Mouse (Mus musculus) embryonic facial prominence, embryonic 15.5 days (tissue): Measurements from ENCODE around the gene Olfr552. TPM values are rescaled to one million over a fixed set of nuclear protein-coding genes. Genes with fewer than 3 reads are reported as not detected.

ENCODE experiments used
- ATAC-seq: fragments of 200-750 bp; cut with Nextera tagmentation; 2 replicates; pipeline ENCODE4 v1.8.0; 2017; ENCODE audit warnings: low read depth, moderate TSS enrichment; ENCODE audit not compliant: insufficient number of reproducible peaks, low FRiP score, low TSS enrichment
- H3K27ac ChIP-seq: fragments of 300-500 bp; sonication (generic); replicated peaks from 2 replicates; pipeline ENCODE4 v1.5.1; 2015; ENCODE audit warnings: mild to moderate bottlenecking, inconsistent platforms
- H3K27me3 ChIP-seq: fragments of 300-500 bp; sonication (generic); 2 replicates; pipeline ENCODE4 v1.6.1; 2015; ENCODE audit warnings: inconsistent platforms
- H3K36me3 ChIP-seq: fragments of 300-500 bp; sonication (generic); 2 replicates; pipeline ENCODE4 v1.6.1; 2015; ENCODE audit warnings: mild to moderate bottlenecking, inconsistent platforms
- H3K4me1 ChIP-seq: fragments of 300-500 bp; sonication (generic); 2 replicates; pipeline ENCODE4 v1.6.1; 2015; ENCODE audit warnings: inconsistent platforms
- H3K4me2 ChIP-seq: fragments of 300-500 bp; sonication (generic); replicated peaks from 2 replicates; pipeline ENCODE4 v1.6.1; 2015; ENCODE audit warnings: mild to moderate bottlenecking, inconsistent platforms
- H3K4me3 ChIP-seq: fragments of 300-500 bp; sonication (generic); replicated peaks from 2 replicates; pipeline ENCODE4 v1.5.1; 2015; ENCODE audit warnings: mild to moderate bottlenecking, inconsistent platforms
- H3K9ac ChIP-seq: fragments of 300-500 bp; sonication (generic); 2 replicates; pipeline ENCODE4 v1.6.1; 2015; ENCODE audit warnings: inconsistent platforms
- H3K9me3 ChIP-seq: fragments of 300-500 bp; sonication (generic); replicated peaks from 2 replicates; pipeline ENCODE4 v1.6.1; 2016; ENCODE audit warnings: inconsistent platforms
- WGBS: fragments of 180-500 bp; shearing (Covaris S2); methylation state at CpG from one replicate; pipeline ENCODE4 v1.1.7; 2015; 5-methylcytosine and 5-hydroxymethylcytosine counted together
- polyA plus RNA-seq: library from polyadenylated mRNA; unstranded; fragments of >200 nt; fragmentation: Nextera tagmentation; extraction: Ambion mirVana; gene quantifications from 2 replicates; pipeline ENCODE4 v1.2.1, GENCODE M21; 2015

Gene Olfr552
- 0.12 and 0.15 TPM in 2 replicates for polyA plus RNA-seq

DNA sequence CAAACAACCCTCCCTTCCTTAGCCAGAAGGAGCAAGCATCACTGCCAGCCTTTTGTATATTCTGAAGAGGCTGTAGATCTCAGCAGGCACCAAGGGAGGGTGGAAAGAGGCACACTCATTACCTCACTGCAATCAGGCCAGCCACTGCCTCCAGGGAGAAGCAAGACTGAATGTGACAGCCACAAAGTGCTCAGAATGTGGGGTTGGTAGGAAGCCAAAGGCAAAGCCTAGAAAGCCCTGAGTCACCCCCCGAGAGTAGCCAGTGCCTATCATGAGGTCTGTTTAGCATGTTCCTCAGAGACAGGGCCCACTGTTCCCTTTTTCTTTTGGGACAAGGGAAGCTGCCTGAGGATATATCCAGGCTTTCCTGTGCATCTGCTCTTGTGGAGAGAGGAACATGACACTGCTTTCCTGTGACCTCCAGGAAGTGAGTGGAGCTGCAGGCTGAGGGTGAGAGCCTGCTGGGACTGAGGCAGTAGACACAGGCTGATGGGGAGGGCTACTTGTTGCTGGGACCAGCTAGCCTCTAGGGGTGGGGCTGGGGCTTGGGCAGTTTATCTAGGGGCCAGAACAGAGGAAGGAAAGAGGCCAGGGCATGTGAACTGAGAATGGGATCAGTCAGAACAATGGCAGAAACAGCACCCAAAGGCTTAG is at the start of gene Olfr552:
TSS of gene Olfr552 (plus strand) at position 393 of the 654 bp plus-strand sequence.
- no peaks in the 10 kb centered on the region for H3K4me1 ChIP-seq
- H3K9ac ChIP-seq, result no peak within 1 kb of the TSS
- WGBS, result 39% methylated on average over 1 of the region's 1 CpGs
- ATAC-seq, result no peak
- H3K27ac ChIP-seq, result no peak within 1 kb of the TSS
- no peaks in the 10 kb centered on the region for H3K36me3 ChIP-seq
- no peak within 1 kb of the TSS for H3K4me3 ChIP-seq
- no peaks in the 10 kb centered on the region for H3K9me3 ChIP-seq
- no peak within 1 kb of the TSS for H3K4me2 ChIP-seq
- H3K27me3 ChIP-seq, result no peaks in the 10 kb centered on the region

DNA sequence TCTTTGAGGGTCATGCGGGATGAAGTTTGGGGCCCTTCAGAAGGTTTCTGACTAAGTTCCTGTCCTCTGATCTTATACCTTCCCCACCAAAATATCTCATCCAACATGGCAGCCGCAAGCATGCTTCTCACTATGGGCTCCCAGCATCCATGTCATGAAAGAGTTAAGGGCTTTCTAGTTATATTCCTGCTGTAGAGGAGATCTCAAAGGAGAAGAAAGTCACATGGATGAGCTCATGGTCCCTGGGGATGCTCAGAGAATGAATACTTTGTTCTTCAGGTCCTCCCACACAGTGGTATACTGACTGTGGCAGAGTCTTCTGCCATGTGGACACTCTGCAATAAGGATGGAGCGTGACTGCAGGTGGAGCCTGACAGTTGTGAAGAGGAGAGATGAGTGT is 48.0 kb upstream of the Olfr552 start, which contains the start of gene Olfr549:
TSS of gene Olfr549 (plus strand) at position 301 of the 400 bp plus-strand sequence.
- 88% methylated on average over 3 of the region's 3 CpGs for WGBS
- Histone ChIP-seq H3K36me3 (no peaks in the 10 kb centered on the region), H3K4me2 (no peak within 1 kb of the TSS), H3K4me3 (no peak within 1 kb of the TSS), H3K27me3 (no peaks in the 10 kb centered on the region), H3K9ac (no peak within 1 kb of the TSS), H3K4me1 (no peaks in the 10 kb centered on the region), H3K9me3 (no peaks in the 10 kb centered on the region), H3K27ac (no peak within 1 kb of the TSS)
- no peak for ATAC-seq

DNA sequence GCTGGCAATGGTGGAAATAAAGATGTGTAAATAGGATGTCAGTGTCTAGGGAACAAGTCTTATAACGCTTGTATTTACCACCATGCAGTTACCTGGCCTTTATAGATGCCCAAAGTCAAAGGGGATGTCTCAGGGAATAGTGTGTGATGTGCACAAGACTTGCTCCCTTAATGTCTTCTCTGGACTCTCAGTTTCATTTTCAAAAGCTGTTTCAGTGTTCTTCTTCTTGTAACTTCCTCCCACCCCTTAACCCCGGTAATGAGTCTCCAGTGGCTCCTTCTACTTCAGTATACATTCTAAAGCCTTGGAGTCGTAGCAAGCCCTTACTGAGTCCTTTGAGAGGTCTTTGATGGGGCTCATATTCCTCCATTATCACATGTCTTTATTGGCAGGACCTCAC is 44.3 kb upstream of the Olfr552 start:
- Histone ChIP-seq H3K4me2 (no peak overlapping the region), H3K9ac (no peak overlapping the region), H3K4me3 (no peak overlapping the region), H3K9me3 (no peaks in the 10 kb centered on the region), H3K36me3 (no peaks in the 10 kb centered on the region), H3K27ac (no peak overlapping the region), H3K27me3 (no peaks in the 10 kb centered on the region), H3K4me1 (no peaks in the 10 kb centered on the region)
- ATAC-seq, result no peak
- WGBS, result 76% methylated on average over 3 of the region's 3 CpGs

- peak; percentile 82 for ATAC-seq
- Histone ChIP-seq H3K36me3 (no peaks in the 10 kb centered on the region), H3K4me3 (peak within 1 kb of the TSS; percentile 53), H3K4me2 (peak within 1 kb of the TSS; percentile 52), H3K9ac (peak within 1 kb of the TSS; percentile 28), H3K27me3 (no peaks in the 10 kb centered on the region), H3K4me1 (no peaks in the 10 kb centered on the region), H3K9me3 (no peaks in the 10 kb centered on the region), H3K27ac (no peak within 1 kb of the TSS)
- 17% methylated on average over 10 of the region's 10 CpGs for WGBS
These were observed 32.3 kb upstream of the Olfr552 start, which contains the start of gene Trim21 for GRCm38 (mm10) chr7:102564999-102565997. Gene Trim21, minus strand, starts transcription at chr7:102565486.

- ATAC-seq, result no peak
- H3K9ac ChIP-seq, result no peak overlapping the region
- H3K27ac ChIP-seq, result no peak overlapping the region
- H3K27me3 ChIP-seq, result no peaks in the 10 kb centered on the region
- H3K4me1 ChIP-seq, result no peaks in the 10 kb centered on the region
- H3K9me3 ChIP-seq, result no peaks in the 10 kb centered on the region
- no peak overlapping the region for H3K4me3 ChIP-seq
- no peak overlapping the region for H3K4me2 ChIP-seq
- H3K36me3 ChIP-seq, result no peaks in the 10 kb centered on the region
- 91% methylated on average over 4 of the region's 4 CpGs for WGBS
These were observed 31.4 kb upstream of the Olfr552 start for GRCm38 (mm10) chr7:102566219-102566618.

- no peaks in the 10 kb centered on the region for H3K36me3 ChIP-seq
- H3K27me3 ChIP-seq, result no peaks in the 10 kb centered on the region
- no peak within 1 kb of the TSS for H3K9ac ChIP-seq
- no peak for ATAC-seq
- WGBS, result 87% methylated on average over 8 of the region's 8 CpGs
- no peak within 1 kb of the TSS for H3K27ac ChIP-seq
- H3K9me3 ChIP-seq, result no peaks in the 10 kb centered on the region
- no peak within 1 kb of the TSS for H3K4me3 ChIP-seq
- H3K4me2 ChIP-seq, result no peak within 1 kb of the TSS
- H3K4me1 ChIP-seq, result no peaks in the 10 kb centered on the region
These were observed 26.4 kb upstream of the Olfr552 start, which contains the start of gene Olfr550 for GRCm38 (mm10) chr7:102571142-102571541. Gene Olfr550, plus strand, starts transcription at chr7:102571442.

DNA sequence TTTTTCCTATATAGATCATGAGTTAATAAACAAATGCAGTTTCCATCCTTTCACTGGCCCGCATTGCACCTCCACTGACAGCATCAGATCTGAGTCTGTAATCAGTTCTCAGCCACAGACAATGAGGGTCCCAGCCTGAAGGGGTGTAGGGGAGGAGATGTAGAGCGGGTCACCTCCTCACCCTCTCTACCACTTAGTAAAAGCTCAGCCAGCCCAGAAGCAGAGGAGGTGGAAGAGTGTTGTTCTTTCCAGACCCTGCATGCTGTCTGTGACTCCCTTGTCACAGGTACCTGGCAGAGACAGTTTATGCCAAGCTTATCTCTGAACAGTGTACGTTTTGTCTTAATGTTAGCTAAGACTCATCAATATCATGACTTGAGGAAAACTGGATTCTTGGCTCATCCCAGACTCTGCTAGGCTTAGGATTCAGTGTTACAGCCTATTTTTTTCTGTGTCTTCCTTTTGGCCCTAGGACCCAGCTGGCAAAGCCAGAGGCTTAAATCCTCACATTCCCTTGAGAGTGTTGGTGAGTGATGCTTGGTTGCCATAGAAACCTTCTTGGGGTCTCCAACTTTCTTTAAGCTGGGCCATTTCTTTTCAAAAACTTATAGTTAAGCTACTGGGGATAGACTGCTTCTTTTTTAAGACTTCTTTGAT is 24.3 kb upstream of the Olfr552 start:
- Histone ChIP-seq H3K36me3 (no peaks in the 10 kb centered on the region), H3K4me1 (no peaks in the 10 kb centered on the region), H3K4me2 (no peak overlapping the region), H3K4me3 (no peak overlapping the region), H3K27me3 (no peaks in the 10 kb centered on the region), H3K27ac (no peak overlapping the region), H3K9me3 (no peaks in the 10 kb centered on the region), H3K9ac (no peak overlapping the region)
- WGBS, result 63% methylated on average over 3 of the region's 3 CpGs
- no peak for ATAC-seq

- H3K9me3 ChIP-seq, result no peaks in the 10 kb centered on the region
- no peak overlapping the region for H3K27ac ChIP-seq
- no peaks in the 10 kb centered on the region for H3K4me1 ChIP-seq
- H3K4me2 ChIP-seq, result no peak overlapping the region
- H3K36me3 ChIP-seq, result no peaks in the 10 kb centered on the region
- no peaks in the 10 kb centered on the region for H3K27me3 ChIP-seq
- H3K9ac ChIP-seq, result no peak overlapping the region
- no peak for ATAC-seq
- 64% methylated on average over 6 of the region's 6 CpGs for WGBS
- no peak overlapping the region for H3K4me3 ChIP-seq
These were observed 21.6 kb upstream of the Olfr552 start for GRCm38 (mm10) chr7:102575998-102576397.

GRCm38 (mm10) chr7:102591786-102592185 is 5.8 kb upstream of the Olfr552 start, which contains the start of gene Olfr551:
Gene Olfr551, minus strand, starts transcription at chr7:102591886.
- no peak within 1 kb of the TSS for H3K4me2 ChIP-seq
- ATAC-seq, result no peak
- no peaks in the 10 kb centered on the region for H3K4me1 ChIP-seq
- no peaks in the 10 kb centered on the region for H3K36me3 ChIP-seq
- 90% methylated on average over 3 of the region's 3 CpGs for WGBS
- no peaks in the 10 kb centered on the region for H3K27me3 ChIP-seq
- H3K9me3 ChIP-seq, result no peaks in the 10 kb centered on the region
- H3K27ac ChIP-seq, result no peak within 1 kb of the TSS
- H3K9ac ChIP-seq, result no peak within 1 kb of the TSS
- no peak within 1 kb of the TSS for H3K4me3 ChIP-seq

DNA sequence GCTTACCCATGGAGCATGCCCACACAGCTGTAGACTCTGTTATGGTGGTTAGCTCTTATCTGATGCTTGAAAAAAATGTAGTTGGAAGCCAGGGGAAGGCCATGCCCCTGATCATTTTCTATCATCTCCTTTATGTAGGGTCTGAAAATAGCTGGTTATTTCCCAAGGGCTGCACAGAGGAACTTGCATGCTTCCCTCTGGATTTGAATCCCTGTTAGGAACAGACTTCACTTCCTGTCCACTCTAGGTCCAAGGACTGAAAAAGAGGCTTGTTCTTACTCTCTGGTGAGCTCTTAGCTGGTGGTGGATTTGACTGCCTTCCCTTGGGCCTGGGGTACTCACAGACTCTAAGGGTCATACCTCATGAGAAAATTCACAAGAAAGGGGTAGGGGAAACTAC is 20.5 kb downstream of the Olfr552 start, which contains the start of gene Olfr553:
TSS of gene Olfr553 (minus strand) at position 101 of the 400 bp plus-strand sequence.
- Histone ChIP-seq H3K27ac (no peak within 1 kb of the TSS), H3K27me3 (no peaks in the 10 kb centered on the region), H3K9me3 (no peaks in the 10 kb centered on the region), H3K4me1 (no peaks in the 10 kb centered on the region), H3K4me3 (no peak within 1 kb of the TSS), H3K36me3 (no peaks in the 10 kb centered on the region), H3K4me2 (no peak within 1 kb of the TSS), H3K9ac (no peak within 1 kb of the TSS)
- ATAC-seq, result no peak

DNA sequence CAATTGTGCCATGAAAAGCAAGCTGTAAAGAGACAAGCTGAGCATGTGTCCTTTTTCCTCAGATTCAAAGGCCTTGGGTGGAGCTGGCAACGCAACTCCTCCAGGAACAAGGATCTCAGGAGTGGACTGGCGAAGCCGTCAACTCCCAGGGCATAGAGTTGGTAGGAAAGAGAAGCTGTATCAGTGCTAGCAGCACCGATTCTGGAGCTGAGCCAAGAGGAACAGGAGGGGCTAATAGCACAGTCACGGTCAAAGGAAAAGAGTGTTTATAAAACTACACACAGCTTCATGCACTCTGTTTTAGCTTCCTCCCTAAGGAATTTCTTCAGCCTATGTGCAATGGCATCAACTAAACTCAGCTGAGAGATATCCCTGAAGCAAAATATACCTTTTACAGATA is 22.0 kb downstream of the Olfr552 start:
- H3K4me3 ChIP-seq, result no peak overlapping the region

More for the DNA sequence above, 22.0 kb downstream of the Olfr552 start:
- no peaks in the 10 kb centered on the region for H3K27me3 ChIP-seq
- ATAC-seq, result no peak
- H3K9me3 ChIP-seq, result no peaks in the 10 kb centered on the region
- H3K36me3 ChIP-seq, result no peaks in the 10 kb centered on the region
- H3K9ac ChIP-seq, result no peak overlapping the region
- no peaks in the 10 kb centered on the region for H3K4me1 ChIP-seq
- 62% methylated on average over 5 of the region's 5 CpGs for WGBS
- H3K4me2 ChIP-seq, result no peak overlapping the region
- H3K27ac ChIP-seq, result no peak overlapping the region
